Mouse (Mus musculus): Measurements from ENCODE around the gene Hist1h2ab. TPM values are rescaled to one million over a fixed set of nuclear protein-coding genes. Genes with fewer than 3 reads are reported as not detected.

Hist1h2ab gene
- total RNA-seq, 4 experiments from 2014 or later, result 18.4 to 30.4 (median 21.0) TPM

DNA sequence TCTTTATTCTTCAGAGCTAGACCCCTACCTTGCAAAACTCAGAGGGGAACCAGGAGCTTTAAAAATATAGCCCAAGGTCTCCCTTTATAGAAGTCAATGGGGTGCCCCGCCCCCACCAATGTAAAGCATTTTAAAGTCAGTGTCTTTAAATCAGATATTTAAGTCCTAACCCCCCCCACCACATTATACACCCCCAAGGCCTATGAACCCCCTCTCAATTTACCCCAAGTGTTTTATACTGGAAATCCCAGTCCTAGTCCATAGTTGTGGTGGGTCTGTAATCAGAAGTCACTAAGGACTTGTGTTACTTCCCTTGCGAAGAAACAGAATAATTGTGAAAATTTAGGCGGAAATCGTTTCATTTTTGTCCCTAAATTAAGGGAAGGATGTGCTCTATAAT, 12.9 kb upstream of the Hist1h2ab start:
- DNase-seq (ENCODE audit: low spot score in 2 of 2), result no peak

GRCm38 (mm10) chr13:23738677-23739068, 12.3 kb upstream of the Hist1h2ab start, which contains the start of gene Hist1h1c:
Gene Hist1h1c, plus strand, starts transcription at chr13:23738808.
- DNase-seq (ENCODE audit: low spot score in 2 of 2), result peak; percentile 83 to 85

- DNase-seq (ENCODE audit: low spot score in 2 of 2), result peak; percentile 80 to 97
These were observed 11.6 kb upstream of the Hist1h2ab start for GRCm38 (mm10) chr13:23739069-23739921.

DNA sequence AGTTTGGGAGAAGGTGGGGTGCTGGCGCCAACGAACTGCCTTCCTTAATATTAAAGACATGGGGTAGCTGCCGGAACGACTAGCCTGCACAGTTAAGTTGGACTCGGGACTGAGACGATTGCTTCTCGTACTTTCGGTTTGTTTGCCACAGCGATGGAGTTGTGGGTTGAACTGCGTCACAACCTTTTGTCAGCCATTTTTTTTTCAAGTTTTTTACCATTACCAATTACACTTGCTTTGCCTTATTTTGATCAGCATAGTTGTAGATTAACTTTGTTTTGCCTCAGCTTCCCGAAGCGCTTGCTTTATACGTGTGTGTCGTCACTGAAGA, 11.0 kb upstream of the Hist1h2ab start:
- DNase-seq (ENCODE audit: low spot score in 2 of 2), result no peak

- no peak for DNase-seq (ENCODE audit: low spot score in 2 of 2)
These were observed 10.6 kb upstream of the Hist1h2ab start for GRCm38 (mm10) chr13:23740256-23740840.

- no peak for DNase-seq (ENCODE audit: low spot score in 2 of 2)
These were observed 10.0 kb upstream of the Hist1h2ab start for GRCm38 (mm10) chr13:23740910-23741309.

DNA sequence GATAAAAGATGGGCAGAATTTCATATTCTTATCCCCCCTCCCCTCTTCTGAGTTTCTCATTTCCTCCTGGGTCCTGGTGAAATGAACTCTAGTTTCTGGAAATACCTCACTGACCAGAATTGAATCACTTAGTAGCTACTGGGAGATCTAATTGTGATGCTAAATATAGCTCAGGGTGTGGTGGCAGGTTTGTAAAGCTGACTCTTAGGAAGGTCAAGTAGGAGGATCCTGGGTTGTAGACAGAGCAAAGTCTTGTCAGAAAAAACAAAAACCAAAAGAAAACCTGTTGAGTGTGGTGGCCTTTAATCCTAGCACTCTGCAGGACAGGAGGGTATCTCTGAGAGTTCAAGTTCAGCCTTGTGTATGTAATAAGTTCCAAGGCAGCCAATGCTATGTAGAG, 8.9 kb upstream of the Hist1h2ab start:
- no peak for DNase-seq (ENCODE audit: low spot score in 2 of 2)

- DNase-seq (ENCODE audit: low spot score in 2 of 2), result no peak
These were observed 7.7 kb upstream of the Hist1h2ab start for GRCm38 (mm10) chr13:23743215-23743614.

- DNase-seq (ENCODE audit: low spot score in 2 of 2), result no peak
These were observed 7.0 kb upstream of the Hist1h2ab start for GRCm38 (mm10) chr13:23743963-23744362.

GRCm38 (mm10) chr13:23744421-23745380, 6.2 kb upstream of the Hist1h2ab start:
- DNase-seq (ENCODE audit: low spot score in 2 of 2), result no peak

DNA sequence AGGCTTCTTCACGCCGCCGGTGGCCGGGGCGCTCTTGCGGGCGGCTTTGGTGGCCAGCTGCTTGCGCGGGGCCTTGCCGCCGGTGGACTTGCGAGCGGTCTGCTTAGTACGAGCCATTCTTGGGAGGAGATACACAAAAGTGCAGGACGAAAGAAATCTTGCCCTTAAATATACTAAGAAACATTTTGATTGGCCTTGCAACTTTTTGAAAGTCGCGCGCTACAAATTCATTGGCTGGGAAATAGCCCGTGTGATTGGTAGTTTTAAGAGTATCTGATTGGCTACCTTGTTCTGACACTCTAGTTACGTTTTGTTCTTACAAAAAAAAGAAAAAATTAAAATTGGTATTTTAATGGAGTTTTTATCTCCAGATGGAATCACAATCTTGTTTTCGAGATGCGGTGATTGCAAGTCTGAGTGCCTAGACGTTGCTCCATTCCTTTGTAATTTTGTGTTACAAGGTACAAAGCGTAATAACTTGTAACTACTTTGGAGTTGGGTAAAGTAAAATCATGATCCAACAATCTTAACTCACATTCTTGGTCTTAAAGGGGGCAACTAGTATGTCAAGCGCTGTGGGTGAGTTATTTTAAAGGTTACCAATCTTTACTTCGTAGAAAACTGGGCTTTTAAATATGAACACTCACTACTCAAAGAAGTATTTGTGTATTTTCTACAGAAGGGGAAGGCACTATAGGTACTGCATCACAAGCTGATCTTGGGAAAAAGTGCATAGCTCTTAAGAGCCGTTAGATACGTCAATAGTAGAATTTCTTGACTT, 5.4 kb upstream of the Hist1h2ab start, which contains the start of gene Hist1h3c:
Gene Hist1h3c (minus strand): TSS at position 222 of the 781 bp plus-strand sequence.
- peak; percentile 71 to 81 for DNase-seq (ENCODE audit: low spot score in 2 of 2)

- peak; percentile 65 to 80 for DNase-seq (ENCODE audit: low spot score in 2 of 2)
These were observed 4.5 kb upstream of the Hist1h2ab start, which contains the start of gene Hist1h2bb for GRCm38 (mm10) chr13:23746201-23747080. Gene Hist1h2bb, plus strand, starts transcription at chr13:23746734.

- no peak for DNase-seq (ENCODE audit: low spot score in 2 of 2)
These were observed 3.6 kb upstream of the Hist1h2ab start for GRCm38 (mm10) chr13:23747081-23747891.

- no peak for DNase-seq (ENCODE audit: low spot score in 2 of 2)
These were observed 3.0 kb upstream of the Hist1h2ab start for GRCm38 (mm10) chr13:23747892-23748288.

GRCm38 (mm10) chr13:23749563-23750121, 1.3 kb upstream of the Hist1h2ab start:
- DNase-seq (ENCODE audit: low spot score in 2 of 2), result no peak

DNA sequence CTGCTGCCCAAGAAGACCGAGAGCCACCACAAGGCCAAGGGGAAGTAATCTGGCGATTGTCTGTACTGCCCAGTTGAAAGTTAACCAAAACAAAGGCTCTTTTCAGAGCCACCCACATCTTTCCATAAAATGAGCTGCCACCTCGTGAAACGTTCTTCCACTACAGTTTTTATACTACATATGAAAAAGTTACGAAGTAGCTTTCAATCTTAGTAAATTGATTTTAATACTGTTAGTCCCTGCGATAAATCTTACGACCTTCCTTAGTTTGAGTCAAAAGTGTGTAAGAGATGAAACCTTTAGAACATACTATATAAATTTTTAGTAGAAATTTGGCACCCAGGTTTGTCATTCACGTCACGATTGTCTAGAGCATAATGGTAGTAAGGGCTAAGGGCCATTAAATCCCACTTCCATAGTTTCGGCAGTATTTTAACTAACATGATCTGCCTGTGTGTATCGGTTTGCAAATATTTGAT, 591 bp downstream of the Hist1h2ab start:
- no peak for DNase-seq (ENCODE audit: low spot score in 2 of 2)

DNA sequence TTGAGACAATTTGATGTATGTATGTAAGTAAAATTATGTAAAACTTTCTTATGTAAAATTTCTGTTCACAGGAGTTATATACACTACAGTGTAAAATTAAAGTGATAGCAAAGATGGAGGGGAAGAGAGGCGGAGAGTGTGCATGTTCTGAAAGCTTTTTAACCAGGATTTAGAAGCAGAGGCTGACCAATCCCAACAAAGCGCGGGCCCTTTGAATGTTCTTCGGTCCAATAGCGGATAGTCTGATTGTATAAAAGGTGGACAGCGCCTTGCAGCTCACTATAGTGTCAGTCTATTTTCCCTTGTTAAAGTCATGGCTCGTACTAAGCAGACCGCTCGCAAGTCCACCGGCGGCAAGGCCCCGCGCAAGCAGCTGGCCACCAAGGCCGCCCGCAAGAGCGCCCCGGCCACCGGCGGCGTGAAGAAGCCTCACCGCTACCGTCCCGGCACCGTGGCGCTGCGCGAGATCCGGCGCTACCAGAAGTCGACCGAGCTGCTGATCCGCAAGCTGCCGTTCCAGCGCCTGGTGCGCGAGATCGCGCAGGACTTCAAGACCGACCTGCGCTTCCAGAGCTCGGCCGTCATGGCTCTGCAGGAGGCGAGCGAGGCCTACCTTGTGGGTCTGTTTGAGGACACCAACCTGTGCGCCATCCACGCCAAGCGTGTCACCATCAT, 1.3 kb downstream of the Hist1h2ab start, which contains the start of gene Hist1h3b:
Gene Hist1h3b (plus strand): TSS at position 201 of the 675 bp plus-strand sequence.
- DNase-seq (ENCODE audit: low spot score in 2 of 2), result peak; percentile 88 to 92

GRCm38 (mm10) chr13:23752742-23753172, 1.8 kb downstream of the Hist1h2ab start:
- DNase-seq (ENCODE audit: low spot score in 2 of 2), result no peak

All from left cerebral cortex, adult 8-10 months (tissue).